8 mouse cellular contexts compared by ENCODE assay signal in genomic region chr4:141362937-141363548, GRCm38 (mm10). TPM values are rescaled to one million over a fixed set of nuclear protein-coding genes. Genes with fewer than 3 reads are reported as not detected.
DNase-seq lines count a peak whose midpoint lies in the region; ATAC-seq and TF ChIP-seq lines count a peak whose summit lies in the region.

No protein-coding gene starts in this region.

- H3K9ac ChIP-seq in CH12.LX (ENCODE audit: insufficient read depth, low read depth): no peak overlapping the region
- no peak overlapping the region for H3K9ac ChIP-seq in embryonic facial prominence, embryonic 11.5 days (replicated peaks; ENCODE audit: low read length)
- no peak overlapping the region for H3K9ac ChIP-seq in heart, postnatal 0 days (replicated peaks; ENCODE audit: low read depth, low read length)

- TF ChIP-seq RAD21 in CH12.LX (IDR thresholded peaks at IDR 0.05; ENCODE audit: low read depth, low read length): peak; percentile 94

- peaks cover 91% of the 10 kb centered on the region for H3K27me3 ChIP-seq in CH12.LX (replicated peaks)
- peaks cover 19% of the 10 kb centered on the region for H3K27me3 ChIP-seq in embryonic facial prominence, embryonic 11.5 days (ENCODE audit: control insufficient read depth, insufficient read depth, low read length)
- H3K27me3 ChIP-seq in heart, postnatal 0 days (ENCODE audit: control insufficient read depth, insufficient read depth, low read length): peaks cover 36% of the 10 kb centered on the region

- H3K4me2 ChIP-seq in CH12.LX (ENCODE audit: insufficient read depth, low read depth, poor library complexity, severe bottlenecking): peak overlapping the region; percentile 18; the same call in 1 of the 2 replicates
- no peak overlapping the region for H3K4me2 ChIP-seq in embryonic facial prominence, embryonic 11.5 days (ENCODE audit: low read depth, low read length)
- no peak overlapping the region for H3K4me2 ChIP-seq in heart, postnatal 0 days (ENCODE audit: low read depth, low read length)

- no peaks in the 10 kb centered on the region for H3K36me3 ChIP-seq in CH12.LX (replicated peaks in 1 of 2; ENCODE audit: control insufficient read depth in 1 of 2, insufficient read depth in 1 of 2, low read length in 1 of 2)
- H3K36me3 ChIP-seq in embryonic facial prominence, embryonic 11.5 days (replicated peaks; ENCODE audit: control insufficient read depth, insufficient read depth, low read depth, low read length): no peaks in the 10 kb centered on the region
- no peaks in the 10 kb centered on the region for H3K36me3 ChIP-seq in heart, postnatal 0 days (replicated peaks; ENCODE audit: control insufficient read depth, insufficient read depth, low read length)

- H3K79me2 ChIP-seq in CH12.LX (replicated peaks; ENCODE audit: control insufficient read depth, extremely low read depth, insufficient read depth, poor library complexity, severe bottlenecking): no peaks in the 10 kb centered on the region

- DNase-seq in CH12.LX (ENCODE audit: extremely low read depth): peak; percentile 82
- DNase-seq in adrenal gland, postnatal 4 days (ENCODE audit: low spot score in 2 of 2): peak; percentile 55 to 75
- peak; percentile 90 for DNase-seq in embryonic facial prominence, embryonic 11.5 days (ENCODE audit: low spot score)
- peak; percentile 77 for DNase-seq in heart, postnatal 0 days (ENCODE audit: low spot score)
- DNase-seq in large intestine, adult 2 months (ENCODE audit: low read depth, low spot score): peak; percentile 60
- peak; percentile 87 for DNase-seq in lung, adult 2 months
- DNase-seq in thymus, postnatal 25 days: peak; percentile 65

- TF ChIP-seq EP300 in CH12.LX (IDR thresholded peaks at IDR 0.05; ENCODE audit: low read length): no peak
- TF ChIP-seq EP300 in heart, postnatal 0 days (IDR thresholded peaks at IDR 0.05; ENCODE audit: low read depth): no peak

- H3K9me3 ChIP-seq in CH12.LX (replicated peaks; ENCODE audit: low read length): peaks cover under 1% of the 10 kb centered on the region
- no peaks in the 10 kb centered on the region for H3K9me3 ChIP-seq in embryonic facial prominence, embryonic 11.5 days (replicated peaks; ENCODE audit: control insufficient read depth, low read length)
- H3K9me3 ChIP-seq in heart, postnatal 0 days (replicated peaks; ENCODE audit: control insufficient read depth, low read length): no peaks in the 10 kb centered on the region

- peak; percentile 84 to 97 for TF ChIP-seq CTCF in CH12.LX (conservative IDR thresholded peaks at IDR 0.05 in 1 of 2, IDR thresholded peaks at IDR 0.05 in 1 of 2; ENCODE audit: low read depth in 2 of 2, low read length in 2 of 2)
- TF ChIP-seq CTCF in heart, postnatal 0 days (IDR thresholded peaks at IDR 0.05; ENCODE audit: low read depth): peak; percentile 91
- TF ChIP-seq CTCF in lung, adult 2 months (IDR thresholded peaks at IDR 0.05; ENCODE audit: insufficient read depth, low read length): peak; percentile 77

- 28% methylated on average over 11 of the region's 11 CpGs for WGBS in embryonic facial prominence, embryonic 11.5 days
- WGBS in heart, postnatal 0 days: 30% methylated on average over 11 of the region's 11 CpGs
- WGBS in large intestine, adult 2 months: 27% methylated on average over 11 of the region's 11 CpGs
- 25% methylated on average over 11 of the region's 11 CpGs for WGBS in lung, adult 2 months

- 0 out of 2 replicates have a peak, but pooled peaks have one; percentile 21 for ATAC-seq in embryonic facial prominence, embryonic 11.5 days (replicated peaks; ENCODE audit: insufficient number of reproducible peaks, low FRiP score, low TSS enrichment, low read depth)
- peak; percentile 28; the same call in 1 of the 2 replicates for ATAC-seq in heart, postnatal 0 days (ENCODE audit: insufficient read depth, low read depth)
- ATAC-seq in neutrophil, adult 5-6 weeks (ENCODE audit: extremely low read depth, insufficient number of reproducible peaks, low FRiP score, poor library complexity, severe bottlenecking): peak; percentile 39; the same call in 1 of the 2 replicates

- in situ Hi-C loops in CH12.LX (cut with MboI; ENCODE audit: low pct_ligation_motif_present, low pct_unique_long_range_greater_than_20kb, low sequenced_read_pairs): loop anchor here (5.0 to 10.0 kb wide), 2 partner anchors 86 to 218 kb away; partner anchors contain the start of gene Fbxo42

- H3K4me1 ChIP-seq in CH12.LX (ENCODE audit: control insufficient read depth in 1 of 2, insufficient read depth in 2 of 2): peaks cover 4 to 7% of the 10 kb centered on the region in 2 experiments; a peak in 2 of 4 replicates
- no peaks in the 10 kb centered on the region; the same call in 1 of the 2 replicates for H3K4me1 ChIP-seq in embryonic facial prominence, embryonic 11.5 days (ENCODE audit: control insufficient read depth, insufficient read depth, low read length)
- 0 out of 2 replicates have a peak, but pooled peaks cover 3% of the 10 kb centered on the region for H3K4me1 ChIP-seq in heart, postnatal 0 days (ENCODE audit: control insufficient read depth, insufficient read depth)
- no peaks in the 10 kb centered on the region for H3K4me1 ChIP-seq in lung, adult 2 months (ENCODE audit: control insufficient read depth, insufficient read depth, low read length)

- no peak overlapping the region for H3K4me3 ChIP-seq in CH12.LX (replicated peaks in 1 of 3; ENCODE audit: low read depth in 2 of 3, low read length in 2 of 3, poor library complexity in 1 of 3)
- no peak overlapping the region for H3K4me3 ChIP-seq in embryonic facial prominence, embryonic 11.5 days (ENCODE audit: low read depth, low read length)
- no peak overlapping the region for H3K4me3 ChIP-seq in heart, postnatal 0 days (ENCODE audit: low read depth, low read length)
- no peak overlapping the region for H3K4me3 ChIP-seq in lung, adult 2 months (replicated peaks; ENCODE audit: extremely low read depth, low read depth, low read length)

- no peak for TF ChIP-seq POLR2A in CH12.LX (IDR thresholded peaks at IDR 0.05; ENCODE audit: low read depth, low read length)
- no peak for TF ChIP-seq POLR2A in lung, adult 2 months (IDR thresholded peaks at IDR 0.05; ENCODE audit: borderline replicate concordance, extremely low read depth, low read depth, low read length)

- H3K27ac ChIP-seq in CH12.LX (ENCODE audit: insufficient read depth, low read depth): no peak overlapping the region
- no peak overlapping the region for H3K27ac ChIP-seq in embryonic facial prominence, embryonic 11.5 days (replicated peaks; ENCODE audit: low read depth, low read length)
- no peak overlapping the region for H3K27ac ChIP-seq in heart, postnatal 0 days (ENCODE audit: low read depth)

- dilution Hi-C loops in CH12.LX (cut with MboI; ENCODE audit: extremely low pct_ligation_motif_present, extremely low pct_unique_long_range_greater_than_20kb, low sequenced_read_pairs): no loop called here

TF ChIP-seq in CH12.LX, 34 proteins besides CTCF, POLR2A, EP300 and RAD21 (continues in another document):
- 0 out of 2 replicates have a peak, but pooled peaks have one; percentile 6 for TF ChIP-seq BHLHE40 (IDR thresholded peaks at IDR 0.05; ENCODE audit: low read depth, low read length)

RNA-seq across cellular contexts. Expression of gene Fam131c, which starts 5.0 kb away (rescaled TPM):
- total RNA-seq in CH12.LX (2012; rRNA removed) (not detected in 2 replicates), CH12.LX (2014; rRNA removed) (not detected in 2 replicates)
- not detected in 2 replicates for polyA plus RNA-seq in CH12.LX (2012; ENCODE audit: insufficient read length, low read depth)
- total RNA-seq in adrenal gland, postnatal 4 days (2021): 1 to 10 TPM; 1.9 to 3.0 TPM
- 0.76 and 1.3 TPM in 2 replicates for polyA plus RNA-seq in embryonic facial prominence, embryonic 11.5 days (2014; fragmentation: Nextera tagmentation; extraction: Ambion mirVana)
- total RNA-seq in heart, postnatal 0 days (2014; rRNA removed; ENCODE audit: low replicate concordance): 2.2 TPM in 1 of 2 replicates, not detected in the other
- 0.14 and 0.20 TPM in 2 replicates for polyA plus RNA-seq in heart, postnatal 0 days (2015; fragmentation: Nextera tagmentation; extraction: Ambion mirVana)
- 0.56 and 0.91 TPM in 2 replicates for polyA plus RNA-seq in large intestine, adult 2 months (2012; rRNA removed)
- 0.70 and 2.1 TPM in 2 replicates for polyA plus RNA-seq in lung, adult 2 months (2012; rRNA removed)
- not detected in 2 replicates for total RNA-seq in neutrophil, adult 5-6 weeks (2017)

RNA-seq across cellular contexts. Expression of gene Clcnka, which starts 35.5 kb away (rescaled TPM):
- total RNA-seq in CH12.LX (2012; rRNA removed): not detected in 2 replicates
- not detected in 2 replicates for total RNA-seq in CH12.LX (2014; rRNA removed)
- polyA plus RNA-seq in CH12.LX (2012; ENCODE audit: insufficient read length, low read depth): not detected in 2 replicates
- total RNA-seq in adrenal gland, postnatal 4 days (2021): 1 to 10 TPM in 1 of 2 experiments, not detected in 1; 2.3 TPM
- polyA plus RNA-seq in embryonic facial prominence, embryonic 11.5 days (2014; fragmentation: Nextera tagmentation; extraction: Ambion mirVana): 0.27 and 0.45 TPM in 2 replicates
- total RNA-seq in heart, postnatal 0 days (2014; rRNA removed; ENCODE audit: low replicate concordance): not detected in 2 replicates
- not detected in 2 replicates for polyA plus RNA-seq in heart, postnatal 0 days (2015; fragmentation: Nextera tagmentation; extraction: Ambion mirVana)
- polyA plus RNA-seq in large intestine, adult 2 months (2012; rRNA removed): not detected in 2 replicates
- 1.4 TPM in 1 of 2 replicates, not detected in the other for polyA plus RNA-seq in lung, adult 2 months (2012; rRNA removed)
- total RNA-seq in neutrophil, adult 5-6 weeks (2017): not detected in 2 replicates

RNA-seq across cellular contexts. Expression of gene Clcnkb, which starts 52.8 kb away (rescaled TPM):
- 0.51 and 1.1 TPM in 2 replicates for total RNA-seq in CH12.LX (2012; rRNA removed)
- 0.08 TPM in 2 replicates for total RNA-seq in CH12.LX (2014; rRNA removed)
- 0.24 and 0.42 TPM in 2 replicates for polyA plus RNA-seq in CH12.LX (2012; ENCODE audit: insufficient read length, low read depth)
- 10 to 100 TPM in 1 of 2 experiments, 1 to 10 TPM in 1; 1.0 to 24.8 TPM for total RNA-seq in adrenal gland, postnatal 4 days (2021)
- not detected in 2 replicates for polyA plus RNA-seq in embryonic facial prominence, embryonic 11.5 days (2014; fragmentation: Nextera tagmentation; extraction: Ambion mirVana)
- total RNA-seq in heart, postnatal 0 days (2014; rRNA removed; ENCODE audit: low replicate concordance): 0.23 and 0.65 TPM in 2 replicates
- polyA plus RNA-seq in heart, postnatal 0 days (2015; fragmentation: Nextera tagmentation; extraction: Ambion mirVana): 0.58 and 0.87 TPM in 2 replicates
- not detected in 2 replicates for polyA plus RNA-seq in large intestine, adult 2 months (2012; rRNA removed)
- polyA plus RNA-seq in lung, adult 2 months (2012; rRNA removed): 0.20 TPM in 1 of 2 replicates, not detected in the other
- not detected in 2 replicates for total RNA-seq in neutrophil, adult 5-6 weeks (2017)

RNA-seq across cellular contexts. Expression of gene Hspb7, which starts 57.5 kb away (rescaled TPM):
- total RNA-seq in CH12.LX (2012; rRNA removed) (0.04 TPM in 1 of 2 replicates, not detected in the other), CH12.LX (2014; rRNA removed) (not detected in 2 replicates)
- not detected in 2 replicates for polyA plus RNA-seq in CH12.LX (2012; ENCODE audit: insufficient read length, low read depth)
- 1 to 10 TPM; 2.9 to 9.6 TPM for total RNA-seq in adrenal gland, postnatal 4 days (2021)
- polyA plus RNA-seq in embryonic facial prominence, embryonic 11.5 days (2014; fragmentation: Nextera tagmentation; extraction: Ambion mirVana): 0.10 and 0.45 TPM in 2 replicates
- total RNA-seq in heart, postnatal 0 days (2014; rRNA removed; ENCODE audit: low replicate concordance): 556 and 673 TPM in 2 replicates
- 195 and 203 TPM in 2 replicates for polyA plus RNA-seq in heart, postnatal 0 days (2015; fragmentation: Nextera tagmentation; extraction: Ambion mirVana)
- polyA plus RNA-seq in large intestine, adult 2 months (2012; rRNA removed): 10.3 and 11.3 TPM in 2 replicates
- polyA plus RNA-seq in lung, adult 2 months (2012; rRNA removed): 19.6 and 29.1 TPM in 2 replicates
- not detected in 2 replicates for total RNA-seq in neutrophil, adult 5-6 weeks (2017)
